Mouse (Mus musculus): Measurements from ENCODE around the gene Nap1l1.

DNA sequence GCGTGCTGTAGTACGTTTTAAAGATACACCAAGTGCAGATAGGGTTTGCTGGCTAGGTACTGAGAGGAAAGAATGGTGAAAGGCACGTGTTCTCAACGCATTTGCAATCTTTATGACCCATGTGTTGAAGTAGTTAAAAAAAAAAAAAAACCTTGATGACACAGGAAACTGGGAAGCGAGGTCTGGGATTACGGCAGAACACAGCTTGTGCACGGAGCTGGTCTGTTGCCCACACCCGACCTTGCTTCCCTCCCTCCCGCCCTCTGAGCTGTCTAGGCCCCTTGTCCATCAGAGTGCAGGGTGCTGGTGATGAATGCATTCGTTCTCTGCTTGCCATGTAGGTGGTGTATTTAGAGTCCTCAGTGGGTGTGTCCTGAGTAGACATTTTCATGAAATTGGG is 30.7 kb downstream of the Nap1l1 start:
- TF ChIP-seq CTCF (IDR thresholded peaks at IDR 0.05) (no peak), EP300 (IDR thresholded peaks at IDR 0.05) (no peak)

All from lung, postnatal 0 days (tissue).